9 mouse cellular contexts compared by ENCODE assay signal in genomic region chr11:119134586-119134985, GRCm38 (mm10). TPM values are rescaled to one million over a fixed set of nuclear protein-coding genes. Genes with fewer than 3 reads are reported as not detected.
A peak's percentile ranks its signal among the peaks of the same experiment; 100 is the strongest.
DNase-seq lines count a peak whose midpoint lies in the region; ATAC-seq and TF ChIP-seq lines count a peak whose summit lies in the region.
"Had no signal": no experiment of that assay in that cellular context is flagged by ENCODE, and none has a peak within 500 bp of the region (broad histone marks: within the 10 kb centered on the region; RNA-seq: fewer than 3 reads in every experiment).

No protein-coding gene starts in this region.

- no peaks in the 10 kb centered on the region; the same call in 1 of the 2 replicates for H3K79me2 ChIP-seq in MEL (ENCODE audit: control insufficient read depth, insufficient read depth, low read length, poor library complexity)

- ATAC-seq in heart, embryonic 12.5 days (ENCODE audit: insufficient number of reproducible peaks, low FRiP score) = peak; percentile 64
- no peak for ATAC-seq in hindbrain, embryonic 13.5 days (ENCODE audit: low FRiP score)
- ATAC-seq in megakaryocyte progenitor cell, adult 5-6 weeks (replicated peaks; ENCODE audit: poor library complexity) = peak; percentile 67
- ATAC-seq in frontal cortex, adult (ENCODE audit: low TSS enrichment) = no peak

- H3K36me3 ChIP-seq in heart, embryonic 12.5 days = no peaks in the 10 kb centered on the region
- peaks cover 0 to 15% of the 10 kb centered on the region in 2 experiments; a peak in 2 of 4 replicates for H3K36me3 ChIP-seq in MEL (ENCODE audit: control insufficient read depth in 1 of 2, insufficient read depth in 2 of 2, low read length in 2 of 2)
- no peaks in the 10 kb centered on the region for H3K36me3 ChIP-seq in hindbrain, embryonic 13.5 days
- H3K36me3 ChIP-seq: limb, embryonic 15.5 days had no signal

- peak overlapping the region; percentile 19 for H3K4me2 ChIP-seq in heart, embryonic 12.5 days
- 0 out of 2 replicates have a peak overlapping the region, but pooled peaks have one; percentile 25 for H3K4me2 ChIP-seq in hindbrain, embryonic 13.5 days
- H3K4me2 ChIP-seq: limb, embryonic 15.5 days had no signal

- no peak overlapping the region for H3K9ac ChIP-seq in heart, embryonic 12.5 days
- H3K9ac ChIP-seq in MEL (ENCODE audit: control insufficient read depth, low read depth, low read length, poor library complexity, severe bottlenecking) = peak overlapping the region; percentile 80
- H3K9ac ChIP-seq in hindbrain, embryonic 13.5 days = 0 out of 2 replicates have a peak overlapping the region, but pooled peaks have one; percentile 53
- H3K9ac ChIP-seq: limb, embryonic 15.5 days had no signal

- H3K27me3 ChIP-seq in heart, embryonic 12.5 days (replicated peaks) = peaks cover 6% of the 10 kb centered on the region
- H3K27me3 ChIP-seq in MEL (ENCODE audit: control insufficient read depth in 1 of 2, insufficient read depth in 2 of 2, low read length in 2 of 2) = no peaks in the 10 kb centered on the region
- peaks cover 14% of the 10 kb centered on the region for H3K27me3 ChIP-seq in hindbrain, embryonic 13.5 days

- peak; percentile 88 to 91; a peak in 3 of 4 replicates for TF ChIP-seq POLR2A in MEL (IDR thresholded peaks at IDR 0.05; ENCODE audit: control insufficient read depth in 1 of 2, insufficient read depth in 1 of 2, low read depth in 1 of 2, low read length in 2 of 2, poor library complexity in 1 of 2)

- DNase-seq in heart, adult 9 months (ENCODE audit: low spot score in 2 of 2) = no peak
- peak; percentile 94 for DNase-seq in MEL (ENCODE audit: low read depth, low spot score)
- no peak for DNase-seq in urinary bladder, postnatal 10 days (ENCODE audit: low spot score)
- no peak for DNase-seq in adrenal gland, adult (ENCODE audit: inconsistent age in 2 of 2, low spot score in 1 of 2)

- peaks cover 41% of the 10 kb centered on the region for H3K4me1 ChIP-seq in heart, embryonic 12.5 days (replicated peaks)
- H3K4me1 ChIP-seq in MEL (ENCODE audit: control insufficient read depth in 1 of 2, insufficient read depth in 2 of 2, low read length in 2 of 2) = peaks cover 0 to 24% of the 10 kb centered on the region in 2 experiments; a peak in 3 of 4 replicates
- peaks cover 39% of the 10 kb centered on the region for H3K4me1 ChIP-seq in hindbrain, embryonic 13.5 days (replicated peaks)

- H3K27ac ChIP-seq in heart, embryonic 12.5 days (ENCODE audit: poor library complexity, severe bottlenecking) = peak overlapping the region; percentile 75
- peak overlapping the region; percentile 81 for H3K27ac ChIP-seq in MEL (ENCODE audit: control insufficient read depth, low read depth, low read length)
- no peak overlapping the region for H3K27ac ChIP-seq in hindbrain, embryonic 13.5 days
- H3K27ac ChIP-seq: limb, embryonic 15.5 days had no signal

- WGBS in heart, embryonic 12.5 days = 17% methylated on average over 17 of the region's 17 CpGs
- 16% methylated on average over 17 of the region's 17 CpGs for WGBS in hindbrain, embryonic 13.5 days

- H3K4me3 ChIP-seq in heart, embryonic 12.5 days = no peak overlapping the region
- peak overlapping the region; percentile 62 to 82 for H3K4me3 ChIP-seq in MEL (ENCODE audit: control insufficient read depth in 1 of 2, insufficient read depth in 1 of 2, low read depth in 2 of 2, low read length in 2 of 2)
- H3K4me3 ChIP-seq in hindbrain, embryonic 13.5 days = no peak overlapping the region
- H3K4me3 ChIP-seq: limb, embryonic 15.5 days had no signal

- no peak for TF ChIP-seq RAD21 in MEL (IDR thresholded peaks at IDR 0.05; ENCODE audit: low read depth, low read length)

- TF ChIP-seq EP300 in MEL (IDR thresholded peaks at IDR 0.05; ENCODE audit: low read depth in 1 of 2, low read length in 2 of 2) = peak; percentile 24 to 65; a peak in 3 of 4 replicates

- no peaks in the 10 kb centered on the region for H3K9me3 ChIP-seq in heart, embryonic 12.5 days (replicated peaks)
- no peaks in the 10 kb centered on the region for H3K9me3 ChIP-seq in MEL (replicated peaks; ENCODE audit: insufficient read depth, low read length)
- H3K9me3 ChIP-seq in hindbrain, embryonic 13.5 days = no peaks in the 10 kb centered on the region
- H3K9me3 ChIP-seq: limb, embryonic 15.5 days had no signal

- no peak for TF ChIP-seq CTCF in MEL (IDR thresholded peaks at IDR 0.05 in 2 of 3, conservative IDR thresholded peaks at IDR 0.05 in 1 of 3; ENCODE audit: control insufficient read depth in 1 of 3, insufficient read depth in 1 of 3, low read depth in 2 of 3, low read length in 3 of 3, poor library complexity in 1 of 3, severe bottlenecking in 1 of 3)

TF ChIP-seq in MEL, 35 proteins besides CTCF, POLR2A, EP300 and RAD21:
- TF ChIP-seq KAT2A (conservative IDR thresholded peaks at IDR 0.05; ENCODE audit: low read depth, low read length) = peak; percentile 33; the same call in 1 of the 2 replicates
- TF ChIP-seq E2F4 (IDR thresholded peaks at IDR 0.05; ENCODE audit: borderline replicate concordance, low read depth, low read length) = no peak
- 0 out of 2 replicates have a peak, but pooled peaks have one; percentile 17 for TF ChIP-seq USF1 (IDR thresholded peaks at IDR 0.05; ENCODE audit: low read depth, low read length)
- TF ChIP-seq MYB (IDR thresholded peaks at IDR 0.05; ENCODE audit: low read depth, low read length) = no peak
- TF ChIP-seq ETS1 (IDR thresholded peaks at IDR 0.05; ENCODE audit: low read depth, low read length) = peak; percentile 62; the same call in 1 of the 2 replicates
- TF ChIP-seq NELFE (IDR thresholded peaks at IDR 0.05; ENCODE audit: low read depth, low read length) = peak; percentile 88
- TF ChIP-seq MXI1 (IDR thresholded peaks at IDR 0.05; ENCODE audit: low read depth, low read length) = peak; percentile 66
- TF ChIP-seq POLR2AphosphoS2 (IDR thresholded peaks at IDR 0.05; ENCODE audit: low read length) = peak; percentile 72
- TF ChIP-seq RCOR1 (IDR thresholded peaks at IDR 0.05; ENCODE audit: low read depth, low read length) = 0 out of 2 replicates have a peak, but pooled peaks have one; percentile 18
- 0 out of 2 replicates have a peak, but pooled peaks have one; percentile 47 for TF ChIP-seq MYC (IDR thresholded peaks at IDR 0.05; ENCODE audit: low read depth, low read length)
- peak; percentile 88 for TF ChIP-seq GATA1 (IDR thresholded peaks at IDR 0.05; ENCODE audit: low read depth, low read length)
- TF ChIP-seq HCFC1 (IDR thresholded peaks at IDR 0.05; ENCODE audit: low read depth, low read length) = peak; percentile 73
- peak; percentile 85 for TF ChIP-seq ZMIZ1 (IDR thresholded peaks at IDR 0.05; ENCODE audit: low read depth, low read length)
- no peak; the same call in 1 of the 2 replicates for TF ChIP-seq CHD1 (IDR thresholded peaks at IDR 0.05; ENCODE audit: low read depth, low read length)
- TF ChIP-seq POLR2AphosphoS5 (IDR thresholded peaks at IDR 0.05; ENCODE audit: borderline replicate concordance, low read depth, low read length) = no peak; the same call in 1 of the 2 replicates
- no peak for TF ChIP-seq ZNF384 (IDR thresholded peaks at IDR 0.05; ENCODE audit: low read depth, low read length)
- TF ChIP-seq TBP (IDR thresholded peaks at IDR 0.05; ENCODE audit: low read depth, low read length) = peak; percentile 86
- peak; percentile 50; the same call in 1 of the 2 replicates for TF ChIP-seq MAZ (IDR thresholded peaks at IDR 0.05; ENCODE audit: low read depth, low read length)
- TF ChIP-seq MAX (IDR thresholded peaks at IDR 0.05; ENCODE audit: low read length) = peak; percentile 68
- TF ChIP-seq TCF12 (IDR thresholded peaks at IDR 0.05; ENCODE audit: low read depth, low read length) = peak; percentile 80
- no peak for TF ChIP-seq GABPA (IDR thresholded peaks at IDR 0.05; ENCODE audit: low read depth, low read length)
- no peak for TF ChIP-seq BHLHE40 (IDR thresholded peaks at IDR 0.05; ENCODE audit: borderline replicate concordance, low read depth, low read length)
- no peak for TF ChIP-seq MAFK (IDR thresholded peaks at IDR 0.05; ENCODE audit: borderline replicate concordance, low read depth, low read length)
- TF ChIP-seq SIN3A (IDR thresholded peaks at IDR 0.05; ENCODE audit: low read length) = peak; percentile 68

RNA-seq across cellular contexts. Expression of gene Cbx4, which starts 48.6 kb away (rescaled TPM):
- polyA plus RNA-seq in heart, embryonic 12.5 days (2016; fragmentation: Nextera tagmentation; extraction: Ambion mirVana) = 13.2 and 14.9 TPM in 2 replicates
- total RNA-seq in MEL (2012; rRNA removed) = 8.0 and 8.1 TPM in 2 replicates
- polyA plus RNA-seq in MEL (2012; ENCODE audit: insufficient read depth in 1 of 2, insufficient read length in 2 of 2, low read depth in 1 of 2, low replicate concordance in 2 of 2, missing spikeins in 1 of 2) = 10 to 100 TPM in 1 of 2 experiments, not detected in 1; 22.6 TPM
- 14.1 and 15.8 TPM in 2 replicates for polyA plus RNA-seq in hindbrain, embryonic 13.5 days (2015; fragmentation: Nextera tagmentation; extraction: Ambion mirVana)
- 19.9 and 21.5 TPM in 2 replicates for total RNA-seq in megakaryocyte progenitor cell, adult 5-6 weeks (2015)
- 24.8 and 25.4 TPM in 2 replicates for total RNA-seq in megakaryocyte progenitor cell, adult 5-6 weeks (2017)

Comparison
In these comparisons a context has a peak if more than half of its experiments do, and no peak if none do; other contexts are left out.
1. ATAC-seq: peak in heart, embryonic 12.5 days (single experiment) and megakaryocyte progenitor cell, adult 5-6 weeks (single experiment); none in hindbrain, embryonic 13.5 days (single experiment) and frontal cortex, adult (single experiment).
2. H3K4me3 ChIP-seq: peak in MEL (2 of 2); none in heart, embryonic 12.5 days (single experiment) and hindbrain, embryonic 13.5 days (single experiment).